Mouse (Mus musculus) embryonic facial prominence, embryonic 15.5 days (tissue): ENCODE measurements around the gene Grm1. TPM values are rescaled to one million over a fixed set of nuclear protein-coding genes. Genes with fewer than 3 reads are reported as not detected.

Experiments
- polyA plus RNA-seq: library from polyadenylated mRNA; unstranded; fragments of >200 nt; fragmentation: Nextera tagmentation; extraction: Ambion mirVana; gene quantifications from 2 replicates; pipeline ENCODE4 v1.2.1, GENCODE M21; 2015

Grm1 gene
- polyA plus RNA-seq, 1 experiment from 2014 or later: 0.11 TPM

Other genes with a start within 250 kb of the Grm1 start
- 15.5 and 16.1 TPM in 2 replicates for gene Shprh, start 67.1 kb upstream of the Grm1 start, polyA plus RNA-seq
- gene Fbxo30, start 199.0 kb upstream of the Grm1 start, polyA plus RNA-seq: 28.6 and 29.6 TPM in 2 replicates